Mouse (Mus musculus) lung, embryonic 16.5 days (tissue): ENCODE data around the gene Tfip11. TPM values are rescaled to one million over a fixed set of nuclear protein-coding genes. Genes with fewer than 3 reads are reported as not detected.
A peak's percentile ranks its signal among the peaks of the same experiment; 100 is the strongest.
"Not testable (repeated sequence)": the region's sequence is repeated elsewhere in the genome, so short reads cannot be mapped to it uniquely, and the experiment has no call there.

Experiments used
- ATAC-seq: fragments of 200-750 bp; cut with Nextera tagmentation; 2 replicates; pipeline ENCODE4 v1.8.0; 2017; ENCODE audit warnings: low read depth, mild to moderate bottlenecking, moderate library complexity
- H3K27ac ChIP-seq: fragments of 300-500 bp; sonication (generic); 2 replicates; pipeline ENCODE4 v1.5.1; 2014; ENCODE audit warnings: mild to moderate bottlenecking, control low read depth, low read length
- H3K27me3 ChIP-seq: fragments of 300-500 bp; sonication (generic); 2 replicates; pipeline ENCODE4 v1.6.1; 2014; ENCODE audit warnings: low read depth, low read length, mixed read lengths; ENCODE audit not compliant: control insufficient read depth, insufficient read depth
- H3K36me3 ChIP-seq: fragments of 300-500 bp; sonication (generic); 2 replicates; pipeline ENCODE4 v1.6.1; 2014; ENCODE audit warnings: low read length; ENCODE audit not compliant: control insufficient read depth, insufficient read depth
- H3K4me1 ChIP-seq: fragments of 300-500 bp; sonication (generic); replicated peaks from 2 replicates; pipeline ENCODE4 v1.6.1; 2014; ENCODE audit warnings: low read length, mixed read lengths; ENCODE audit not compliant: control insufficient read depth, insufficient read depth
- H3K4me2 ChIP-seq: fragments of 300-500 bp; sonication (generic); 2 replicates; pipeline ENCODE4 v1.6.1; 2014; ENCODE audit warnings: low read depth, low read length, control low read depth
- H3K4me3 ChIP-seq: fragments of 300-500 bp; sonication (generic); 2 replicates; pipeline ENCODE4 v1.5.1; 2014; ENCODE audit warnings: mild to moderate bottlenecking, low read length, control low read depth
- H3K9ac ChIP-seq: fragments of 300-500 bp; sonication (generic); 2 replicates; pipeline ENCODE4 v1.6.1; 2014; ENCODE audit warnings: low read length, control low read depth
- H3K9me3 ChIP-seq: fragments of 300-500 bp; sonication (generic); 2 replicates; pipeline ENCODE4 v1.6.1; 2016; ENCODE audit warnings: low read length; ENCODE audit not compliant: control insufficient read depth
- WGBS: fragments of 180-500 bp; shearing (Covaris S2); extraction: QIAGEN DNeasy Blood & Tissue Kit; methylation state at CpG from one replicate; pipeline ENCODE4 v1.1.7; 2014; 5-methylcytosine and 5-hydroxymethylcytosine counted together
- polyA plus RNA-seq: library from polyadenylated mRNA; unstranded; fragments of >200 nt; fragmentation: Nextera tagmentation; extraction: Ambion mirVana; gene quantifications from 2 replicates; pipeline ENCODE4 v1.2.1, GENCODE M21; 2015

Tfip11 gene
- polyA plus RNA-seq, 1 experiment from 2014 or later = 31.1 TPM

DNA sequence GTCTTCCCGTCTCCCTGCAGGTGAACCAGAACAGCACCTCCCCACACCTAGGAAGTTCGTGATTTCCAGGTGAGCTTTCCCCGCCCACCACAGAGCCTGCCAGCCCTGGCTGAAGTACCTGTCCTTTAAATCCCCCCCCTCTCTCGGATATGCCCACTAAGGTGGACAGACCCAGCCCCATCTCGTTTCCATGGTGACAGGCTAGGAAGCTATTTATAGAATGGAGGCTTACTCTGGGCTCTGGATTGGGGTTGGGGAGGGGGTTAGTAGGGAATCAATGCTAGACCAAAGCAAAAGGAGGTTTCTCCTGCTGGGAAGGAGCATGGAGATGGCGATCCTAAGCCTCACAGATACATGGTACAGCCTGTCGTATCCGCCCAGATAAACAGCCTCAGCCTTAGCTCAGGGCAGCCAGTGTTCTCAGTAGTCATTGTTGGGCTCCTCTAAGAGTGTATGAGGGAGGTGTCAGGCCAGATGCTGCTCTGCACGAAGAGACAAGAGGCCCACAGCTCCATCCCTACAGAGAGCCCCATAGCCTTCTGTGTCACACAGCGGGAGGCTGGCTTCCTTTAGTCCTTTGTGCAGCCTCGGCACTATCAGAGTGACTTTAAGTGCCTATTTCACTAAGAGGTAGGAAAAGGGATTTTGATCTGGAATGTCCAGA lies 12.8 kb upstream of the Tfip11 start:
- WGBS = 66% methylated on average over 11 of the region's 11 CpGs
- Histone ChIP-seq H3K4me3 (no peak overlapping the region), H3K9ac (no peak overlapping the region), H3K4me2 (no peak overlapping the region), H3K4me1 (no peaks in the 10 kb centered on the region), H3K27ac (no peak overlapping the region), H3K9me3 (no peaks in the 10 kb centered on the region), H3K36me3 (peaks cover 20% of the 10 kb centered on the region), H3K27me3 (no peaks in the 10 kb centered on the region)
- no peak for ATAC-seq

DNA sequence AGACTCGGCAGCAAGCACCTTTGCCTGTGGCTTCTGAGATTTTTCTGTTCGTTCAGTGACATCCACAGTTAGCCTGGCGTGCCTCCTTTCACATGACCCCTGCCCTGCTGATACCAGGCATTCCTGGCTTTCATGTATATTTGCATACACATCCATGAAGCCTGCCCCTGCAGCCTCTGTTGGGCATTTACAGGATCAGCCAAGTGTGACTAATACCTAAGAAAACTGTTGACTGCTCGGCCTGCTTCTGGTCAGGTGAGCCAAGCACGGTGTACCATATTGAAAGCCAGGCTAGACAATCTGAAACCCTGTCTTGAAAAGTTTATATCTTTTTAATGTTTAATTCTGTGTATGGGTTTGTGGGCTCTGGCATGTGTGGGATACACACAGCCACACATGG lies 9.7 kb upstream of the Tfip11 start:
- peaks cover 6% of the 10 kb centered on the region for H3K36me3 ChIP-seq
- WGBS = 77% methylated on average over 5 of the region's 5 CpGs
- no peak overlapping the region for H3K4me2 ChIP-seq
- H3K9ac ChIP-seq = no peak overlapping the region
- H3K4me3 ChIP-seq = no peak overlapping the region
- H3K27me3 ChIP-seq = no peaks in the 10 kb centered on the region
- no peak overlapping the region; the same call in 1 of the 2 replicates for H3K27ac ChIP-seq
- no peaks in the 10 kb centered on the region for H3K9me3 ChIP-seq
- no peaks in the 10 kb centered on the region for H3K4me1 ChIP-seq
- ATAC-seq = no peak

DNA sequence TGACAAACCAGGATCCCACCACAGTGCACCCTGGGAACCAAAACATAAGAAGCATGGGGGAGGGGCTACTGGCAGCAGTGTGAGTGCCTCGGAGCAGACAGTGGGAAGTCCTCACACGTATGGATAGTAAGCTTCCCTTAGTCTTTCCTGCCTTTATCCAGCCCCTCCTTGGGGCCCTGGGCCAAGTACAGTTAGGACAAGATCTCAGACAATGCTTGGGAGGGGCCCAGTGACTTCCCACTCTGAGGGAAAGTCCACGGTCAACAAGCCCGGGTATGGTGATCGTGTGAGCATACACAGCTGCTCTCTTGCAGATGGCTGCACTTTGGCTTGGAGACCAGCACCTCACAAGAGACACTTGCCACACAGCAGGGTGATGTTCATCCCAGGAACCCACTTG lies 8.8 kb upstream of the Tfip11 start:
- H3K9ac ChIP-seq = no peak overlapping the region
- H3K9me3 ChIP-seq = no peaks in the 10 kb centered on the region
- peak; percentile 88 for ATAC-seq
- no peaks in the 10 kb centered on the region for H3K4me1 ChIP-seq
- H3K27me3 ChIP-seq = no peaks in the 10 kb centered on the region
- peak overlapping the region; percentile 24 for H3K27ac ChIP-seq
- peaks cover 4% of the 10 kb centered on the region for H3K36me3 ChIP-seq
- no peak overlapping the region for H3K4me3 ChIP-seq
- no peak overlapping the region for H3K4me2 ChIP-seq
- 25% methylated on average over 5 of the region's 5 CpGs for WGBS

DNA sequence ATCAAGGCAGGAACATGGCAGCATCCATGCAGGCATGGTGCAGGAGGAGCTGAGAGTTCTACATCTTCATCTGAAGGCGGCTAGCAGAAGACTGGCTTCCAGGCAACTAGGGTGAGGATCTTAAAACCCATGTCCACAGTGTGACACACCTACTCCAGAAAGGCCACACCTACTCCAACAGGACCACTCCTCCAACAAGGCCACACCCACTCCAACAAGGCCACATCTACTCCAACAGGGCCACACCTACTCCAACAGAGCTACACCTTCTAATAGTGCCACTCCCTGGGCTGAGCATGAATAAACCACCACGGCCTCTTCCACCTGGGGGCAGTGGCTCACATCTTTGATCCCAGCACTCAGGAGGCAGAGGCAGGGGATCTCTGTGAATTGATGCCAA lies 6.8 kb upstream of the Tfip11 start:
- WGBS = 39% methylated on average over 2 of the region's 2 CpGs
- not testable (repeated sequence) for H3K27ac ChIP-seq, H3K4me3 ChIP-seq, ATAC-seq, H3K36me3 ChIP-seq, H3K4me2 ChIP-seq, H3K4me1 ChIP-seq, H3K9me3 ChIP-seq, H3K9ac ChIP-seq, H3K27me3 ChIP-seq

DNA sequence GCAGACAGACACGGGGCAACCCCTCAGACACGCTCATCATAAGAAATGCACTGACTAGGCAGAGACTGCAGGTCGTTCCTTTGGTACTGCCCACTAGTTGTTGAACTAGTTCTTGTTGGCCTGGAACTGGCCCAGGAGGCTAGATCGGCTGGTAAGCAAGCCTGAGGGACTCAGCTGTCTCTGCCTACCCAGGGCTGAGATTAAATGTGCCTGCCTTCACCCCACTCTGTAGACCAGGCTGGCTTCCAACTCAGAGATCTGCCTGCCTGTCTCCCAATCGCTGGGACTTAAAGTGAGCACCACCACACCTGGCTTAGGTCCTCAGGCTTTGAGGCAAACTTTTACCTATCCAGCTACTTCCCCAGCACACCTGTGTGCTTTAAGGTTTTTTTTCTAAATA lies 5.8 kb upstream of the Tfip11 start:
- no peak for ATAC-seq
- Histone ChIP-seq H3K27ac (no peak overlapping the region), H3K4me2 (no peak overlapping the region), H3K4me3 (no peak overlapping the region), H3K9me3 (no peaks in the 10 kb centered on the region), H3K36me3 (no peaks in the 10 kb centered on the region), H3K27me3 (no peaks in the 10 kb centered on the region), H3K9ac (no peak overlapping the region), H3K4me1 (peaks cover 6% of the 10 kb centered on the region; the same call in 1 of the 2 replicates)
- WGBS = 66% methylated on average over 5 of the region's 5 CpGs

DNA sequence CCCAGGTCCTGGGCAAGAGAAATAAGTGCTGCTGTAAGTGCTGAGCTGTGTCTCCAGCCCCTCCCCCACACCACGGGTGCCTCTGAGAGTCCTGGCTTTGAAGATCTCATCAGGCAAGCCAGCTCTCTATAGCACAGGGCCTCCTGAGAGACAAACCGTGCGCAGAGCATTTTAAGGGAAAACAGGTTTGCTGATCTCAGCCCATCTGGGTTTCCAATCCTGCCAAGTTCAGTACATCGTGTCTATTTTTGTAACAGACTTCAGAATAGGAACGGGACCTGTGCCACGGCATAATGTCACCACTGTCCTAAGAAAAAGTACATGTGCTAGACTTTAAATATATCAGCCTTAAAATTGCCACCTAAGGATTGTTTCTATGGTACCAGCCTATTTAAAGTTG lies 5.2 kb upstream of the Tfip11 start:
- H3K4me3 ChIP-seq = no peak overlapping the region
- no peak overlapping the region for H3K27ac ChIP-seq
- ATAC-seq = no peak
- H3K36me3 ChIP-seq = no peaks in the 10 kb centered on the region
- H3K4me1 ChIP-seq = peaks cover 8% of the 10 kb centered on the region; the same call in 1 of the 2 replicates
- 70% methylated on average over 6 of the region's 6 CpGs for WGBS
- no peaks in the 10 kb centered on the region for H3K27me3 ChIP-seq
- H3K9me3 ChIP-seq = no peaks in the 10 kb centered on the region
- no peak overlapping the region for H3K4me2 ChIP-seq
- H3K9ac ChIP-seq = no peak overlapping the region

DNA sequence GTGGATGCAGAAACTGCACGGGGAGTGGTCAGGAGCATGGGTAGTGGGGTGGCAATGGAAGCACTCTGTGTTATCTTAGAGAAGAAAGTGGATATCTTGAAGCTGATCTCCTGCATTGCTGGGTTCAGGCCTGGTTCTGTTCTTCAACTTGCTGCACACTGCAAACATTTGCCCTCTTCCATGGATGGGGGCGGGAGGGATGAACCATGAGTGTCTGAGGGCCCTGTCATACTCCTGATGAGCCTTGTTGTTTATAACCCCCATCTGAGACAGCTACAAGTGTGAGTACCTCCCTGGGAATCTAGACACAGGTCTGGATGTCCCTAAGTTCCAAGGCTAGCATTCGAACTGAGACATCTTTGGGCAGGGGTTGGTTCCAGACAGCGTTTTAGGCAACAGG lies 4.8 kb upstream of the Tfip11 start:
- no peaks in the 10 kb centered on the region for H3K36me3 ChIP-seq
- H3K4me3 ChIP-seq = no peak overlapping the region
- peaks cover 8% of the 10 kb centered on the region; the same call in 1 of the 2 replicates for H3K4me1 ChIP-seq
- H3K9ac ChIP-seq = no peak overlapping the region
- no peak overlapping the region for H3K27ac ChIP-seq
- no peaks in the 10 kb centered on the region for H3K27me3 ChIP-seq
- no peaks in the 10 kb centered on the region for H3K9me3 ChIP-seq
- no peak for ATAC-seq
- no peak overlapping the region for H3K4me2 ChIP-seq
- WGBS = 70% methylated on average over 4 of the region's 4 CpGs

DNA sequence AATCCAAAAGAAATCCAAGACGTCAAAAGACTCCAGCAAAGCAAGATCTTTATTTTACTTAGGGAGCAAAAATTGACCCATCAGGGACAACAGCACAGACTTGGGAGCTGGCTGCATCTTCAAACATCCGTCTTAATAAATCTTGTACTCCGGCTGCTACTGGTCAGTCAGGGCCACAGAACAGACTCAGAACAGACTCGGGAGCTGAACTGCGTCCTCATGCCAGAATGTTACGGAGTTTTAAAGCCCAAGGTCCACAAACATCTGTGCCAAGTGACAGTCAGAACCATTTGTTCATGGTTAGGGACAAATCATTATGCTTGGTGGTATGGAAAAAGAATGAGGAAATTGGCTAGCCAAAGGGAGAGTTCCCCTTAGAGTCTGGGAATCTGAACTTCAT lies 2.9 kb upstream of the Tfip11 start:
- H3K27me3 ChIP-seq = no peaks in the 10 kb centered on the region
- no peak overlapping the region for H3K27ac ChIP-seq
- H3K9me3 ChIP-seq = no peaks in the 10 kb centered on the region
- no peak for ATAC-seq
- H3K4me3 ChIP-seq = no peak overlapping the region
- 82% methylated on average over 6 of the region's 6 CpGs for WGBS
- H3K36me3 ChIP-seq = no peaks in the 10 kb centered on the region
- H3K4me1 ChIP-seq = peaks cover 16% of the 10 kb centered on the region
- H3K4me2 ChIP-seq = no peak overlapping the region
- no peak overlapping the region for H3K9ac ChIP-seq

DNA sequence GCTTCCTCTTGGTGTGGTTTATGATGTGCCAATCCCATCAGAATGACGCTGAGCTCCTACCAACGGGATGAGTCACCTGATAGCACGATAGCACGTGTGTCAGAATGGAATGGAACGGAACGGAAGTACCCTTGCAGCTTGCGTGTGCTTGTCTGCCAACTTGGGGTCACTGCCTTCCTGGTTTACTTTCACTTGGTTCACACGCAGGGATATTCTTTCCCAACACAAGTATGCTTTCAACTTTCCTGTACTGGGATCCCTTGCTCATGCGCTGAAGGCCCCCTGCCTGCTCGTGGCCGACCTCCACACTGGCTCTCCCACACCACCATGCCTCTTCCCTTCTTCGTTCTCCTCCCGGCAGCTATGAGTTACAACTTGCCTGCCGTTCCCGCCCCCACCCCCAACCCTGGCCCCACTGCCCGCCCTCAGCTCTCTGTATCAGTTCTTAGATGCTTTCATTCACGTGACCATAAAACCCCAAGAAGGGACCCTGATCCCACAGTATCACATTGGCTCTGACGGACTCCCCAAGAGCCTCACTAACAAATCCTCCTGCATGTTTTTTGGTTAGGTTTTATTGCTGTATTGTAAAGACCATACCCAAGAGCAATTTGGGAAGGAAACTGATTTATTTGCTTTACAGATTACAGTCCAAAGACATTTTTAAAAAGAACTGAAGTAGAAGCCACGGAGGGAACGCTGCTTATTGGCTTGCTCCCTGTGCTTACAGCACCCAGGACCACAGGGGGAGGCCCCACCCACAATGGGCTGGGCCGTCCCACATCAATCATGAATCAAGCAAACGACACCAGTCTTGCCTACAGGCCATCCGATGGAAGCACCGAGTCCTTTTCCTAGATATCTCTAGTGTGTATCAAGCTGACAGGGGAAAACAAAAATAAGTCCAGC lies 1.3 kb upstream of the Tfip11 start:
- 19% methylated on average over 24 of the region's 24 CpGs for WGBS
- Histone ChIP-seq H3K27me3 (no peaks in the 10 kb centered on the region), H3K4me3 (peak overlapping the region; percentile 89), H3K4me1 (peaks cover 16% of the 10 kb centered on the region), H3K4me2 (peak overlapping the region; percentile 59), H3K27ac (peak overlapping the region; percentile 55), H3K9ac (peak overlapping the region; percentile 12; the same call in 1 of the 2 replicates), H3K36me3 (peaks cover 2% of the 10 kb centered on the region; the same call in 1 of the 2 replicates), H3K9me3 (no peaks in the 10 kb centered on the region)
- ATAC-seq = peak; percentile 82
